Mouse (Mus musculus) embryonic facial prominence, embryonic 15.5 days (tissue): ENCODE results near the gene Lamb1. TPM values are rescaled to one million over a fixed set of nuclear protein-coding genes. Genes with fewer than 3 reads are reported as not detected.

Experiments used
- ATAC-seq: fragments of 200-750 bp; cut with Nextera tagmentation; 2 replicates; pipeline ENCODE4 v1.8.0; 2017; ENCODE audit warnings: low read depth, moderate TSS enrichment; ENCODE audit not compliant: insufficient number of reproducible peaks, low FRiP score, low TSS enrichment
- H3K27ac ChIP-seq: fragments of 300-500 bp; sonication (generic); replicated peaks from 2 replicates; pipeline ENCODE4 v1.5.1; 2015; ENCODE audit warnings: mild to moderate bottlenecking, inconsistent platforms
- H3K27me3 ChIP-seq: fragments of 300-500 bp; sonication (generic); 2 replicates; pipeline ENCODE4 v1.6.1; 2015; ENCODE audit warnings: inconsistent platforms
- H3K36me3 ChIP-seq: fragments of 300-500 bp; sonication (generic); 2 replicates; pipeline ENCODE4 v1.6.1; 2015; ENCODE audit warnings: mild to moderate bottlenecking, inconsistent platforms
- H3K4me1 ChIP-seq: fragments of 300-500 bp; sonication (generic); 2 replicates; pipeline ENCODE4 v1.6.1; 2015; ENCODE audit warnings: inconsistent platforms
- H3K4me2 ChIP-seq: fragments of 300-500 bp; sonication (generic); replicated peaks from 2 replicates; pipeline ENCODE4 v1.6.1; 2015; ENCODE audit warnings: mild to moderate bottlenecking, inconsistent platforms
- H3K4me3 ChIP-seq: fragments of 300-500 bp; sonication (generic); replicated peaks from 2 replicates; pipeline ENCODE4 v1.5.1; 2015; ENCODE audit warnings: mild to moderate bottlenecking, inconsistent platforms
- H3K9ac ChIP-seq: fragments of 300-500 bp; sonication (generic); 2 replicates; pipeline ENCODE4 v1.6.1; 2015; ENCODE audit warnings: inconsistent platforms
- H3K9me3 ChIP-seq: fragments of 300-500 bp; sonication (generic); replicated peaks from 2 replicates; pipeline ENCODE4 v1.6.1; 2016; ENCODE audit warnings: inconsistent platforms
- WGBS: fragments of 180-500 bp; shearing (Covaris S2); methylation state at CpG from one replicate; pipeline ENCODE4 v1.1.7; 2015; 5-methylcytosine and 5-hydroxymethylcytosine counted together
- polyA plus RNA-seq: library from polyadenylated mRNA; unstranded; fragments of >200 nt; fragmentation: Nextera tagmentation; extraction: Ambion mirVana; gene quantifications from 2 replicates; pipeline ENCODE4 v1.2.1, GENCODE M21; 2015

The Lamb1 gene
- polyA plus RNA-seq, 1 experiment from 2014 or later = 68.5 TPM

GRCm38 (mm10) chr12:31299676-31300197 is 34.7 kb downstream of the Lamb1 start:
- Histone ChIP-seq H3K4me2 (no peak overlapping the region), H3K36me3 (peaks cover 80% of the 10 kb centered on the region), H3K9ac (no peak overlapping the region), H3K27me3 (no peaks in the 10 kb centered on the region), H3K9me3 (no peaks in the 10 kb centered on the region), H3K27ac (no peak overlapping the region), H3K4me1 (peaks cover 23% of the 10 kb centered on the region), H3K4me3 (no peak overlapping the region)
- WGBS = 82% methylated on average over 14 of the region's 14 CpGs
- ATAC-seq = no peak

- no peak overlapping the region for H3K4me2 ChIP-seq
- H3K9me3 ChIP-seq = no peaks in the 10 kb centered on the region
- H3K36me3 ChIP-seq = peaks cover 83% of the 10 kb centered on the region
- no peaks in the 10 kb centered on the region for H3K27me3 ChIP-seq
- ATAC-seq = no peak
- H3K27ac ChIP-seq = no peak overlapping the region
- H3K4me3 ChIP-seq = no peak overlapping the region
- no peak overlapping the region for H3K9ac ChIP-seq
- 94% methylated on average over 9 of the region's 9 CpGs for WGBS
- H3K4me1 ChIP-seq = peaks cover 20% of the 10 kb centered on the region
Measured at GRCm38 (mm10) chr12:31300276-31300675, 35.2 kb downstream of the Lamb1 start.

GRCm38 (mm10) chr12:31302266-31302665 is 37.2 kb downstream of the Lamb1 start:
- Histone ChIP-seq H3K4me2 (no peak overlapping the region), H3K4me3 (no peak overlapping the region), H3K9me3 (no peaks in the 10 kb centered on the region), H3K9ac (no peak overlapping the region), H3K36me3 (peaks cover 93% of the 10 kb centered on the region), H3K27ac (no peak overlapping the region), H3K27me3 (no peaks in the 10 kb centered on the region), H3K4me1 (peaks cover 21% of the 10 kb centered on the region; the same call in 1 of the 2 replicates)
- ATAC-seq = no peak
- 45% methylated on average over 5 of the region's 5 CpGs for WGBS

GRCm38 (mm10) chr12:31302766-31303511 is 37.9 kb downstream of the Lamb1 start:
- Histone ChIP-seq H3K27ac (no peak overlapping the region), H3K27me3 (no peaks in the 10 kb centered on the region), H3K4me1 (peaks cover 21% of the 10 kb centered on the region; the same call in 1 of the 2 replicates), H3K36me3 (peaks cover 92% of the 10 kb centered on the region), H3K4me2 (no peak overlapping the region), H3K9me3 (no peaks in the 10 kb centered on the region), H3K9ac (no peak overlapping the region), H3K4me3 (no peak overlapping the region)
- 71% methylated on average over 16 of the region's 16 CpGs for WGBS
- ATAC-seq = no peak; the same call in 1 of the 2 replicates

- WGBS = 52% methylated on average over 5 of the region's 5 CpGs
- H3K4me3 ChIP-seq = no peak overlapping the region
- ATAC-seq = no peak
- no peak overlapping the region for H3K9ac ChIP-seq
- H3K9me3 ChIP-seq = no peaks in the 10 kb centered on the region
- no peaks in the 10 kb centered on the region for H3K27me3 ChIP-seq
- H3K27ac ChIP-seq = no peak overlapping the region
- peaks cover 21% of the 10 kb centered on the region; the same call in 1 of the 2 replicates for H3K4me1 ChIP-seq
- H3K4me2 ChIP-seq = no peak overlapping the region
- H3K36me3 ChIP-seq = peaks cover 84% of the 10 kb centered on the region
Measured at GRCm38 (mm10) chr12:31306075-31306675, 41.1 kb downstream of the Lamb1 start.

- Histone ChIP-seq H3K27ac (no peak overlapping the region), H3K9me3 (no peaks in the 10 kb centered on the region), H3K9ac (no peak overlapping the region), H3K4me3 (no peak overlapping the region), H3K4me1 (peaks cover 21% of the 10 kb centered on the region; the same call in 1 of the 2 replicates), H3K27me3 (no peaks in the 10 kb centered on the region), H3K4me2 (no peak overlapping the region), H3K36me3 (peaks cover 84% of the 10 kb centered on the region)
- ATAC-seq = no peak
- WGBS = 95% methylated on average over 8 of the region's 8 CpGs
Measured at GRCm38 (mm10) chr12:31307011-31307410, 42.0 kb downstream of the Lamb1 start.

GRCm38 (mm10) chr12:31307756-31308155 is 42.7 kb downstream of the Lamb1 start:
- H3K9ac ChIP-seq = no peak overlapping the region
- no peak overlapping the region for H3K27ac ChIP-seq
- ATAC-seq = no peak
- peaks cover 84% of the 10 kb centered on the region for H3K36me3 ChIP-seq
- no peaks in the 10 kb centered on the region for H3K9me3 ChIP-seq
- peaks cover 20% of the 10 kb centered on the region; the same call in 1 of the 2 replicates for H3K4me1 ChIP-seq
- no peak overlapping the region for H3K4me3 ChIP-seq
- H3K4me2 ChIP-seq = no peak overlapping the region
- WGBS = 90% methylated on average over 8 of the region's 8 CpGs
- no peaks in the 10 kb centered on the region for H3K27me3 ChIP-seq

- ATAC-seq = no peak
- H3K9me3 ChIP-seq = no peaks in the 10 kb centered on the region
- H3K4me2 ChIP-seq = no peak overlapping the region
- H3K27me3 ChIP-seq = no peaks in the 10 kb centered on the region
- no peak overlapping the region for H3K4me3 ChIP-seq
- H3K27ac ChIP-seq = no peak overlapping the region
- H3K4me1 ChIP-seq = peaks cover 12% of the 10 kb centered on the region; the same call in 1 of the 2 replicates
- no peak overlapping the region for H3K9ac ChIP-seq
- 46% methylated on average over 9 of the region's 9 CpGs for WGBS
- H3K36me3 ChIP-seq = peaks cover 87% of the 10 kb centered on the region
Measured at GRCm38 (mm10) chr12:31310687-31311086, 45.7 kb downstream of the Lamb1 start.

- no peaks in the 10 kb centered on the region for H3K27me3 ChIP-seq
- no peak overlapping the region for H3K27ac ChIP-seq
- WGBS = 79% methylated on average over 9 of the region's 9 CpGs
- ATAC-seq = no peak
- peaks cover 4% of the 10 kb centered on the region; the same call in 1 of the 2 replicates for H3K4me1 ChIP-seq
- H3K36me3 ChIP-seq = peaks cover 88% of the 10 kb centered on the region
- no peak overlapping the region for H3K9ac ChIP-seq
- H3K4me2 ChIP-seq = no peak overlapping the region
- no peaks in the 10 kb centered on the region for H3K9me3 ChIP-seq
- H3K4me3 ChIP-seq = no peak overlapping the region
Measured at GRCm38 (mm10) chr12:31311671-31312265, 46.7 kb downstream of the Lamb1 start.

- 96% methylated on average over 5 of the region's 5 CpGs for WGBS
- no peak for ATAC-seq
- no peak overlapping the region for H3K27ac ChIP-seq
- H3K27me3 ChIP-seq = no peaks in the 10 kb centered on the region
- no peaks in the 10 kb centered on the region for H3K4me1 ChIP-seq
- no peak overlapping the region for H3K4me2 ChIP-seq
- peaks cover 88% of the 10 kb centered on the region for H3K36me3 ChIP-seq
- no peak overlapping the region for H3K4me3 ChIP-seq
- H3K9ac ChIP-seq = no peak overlapping the region
- H3K9me3 ChIP-seq = no peaks in the 10 kb centered on the region
Measured at GRCm38 (mm10) chr12:31312281-31312680, 47.2 kb downstream of the Lamb1 start.

- WGBS = 89% methylated on average over 4 of the region's 4 CpGs
- Histone ChIP-seq H3K27me3 (no peaks in the 10 kb centered on the region), H3K4me2 (no peak overlapping the region), H3K9ac (no peak overlapping the region), H3K4me1 (no peaks in the 10 kb centered on the region), H3K4me3 (no peak overlapping the region), H3K27ac (no peak overlapping the region), H3K36me3 (peaks cover 90% of the 10 kb centered on the region), H3K9me3 (no peaks in the 10 kb centered on the region)
- ATAC-seq = no peak
Measured at GRCm38 (mm10) chr12:31313136-31313535, 48.1 kb downstream of the Lamb1 start.
